Mouse (Mus musculus) kidney, embryonic 16.5 days (tissue): Measurements from ENCODE around the gene Nit2. TPM values are rescaled to one million over a fixed set of nuclear protein-coding genes. Genes with fewer than 3 reads are reported as not detected.

Experiments used
- ATAC-seq: fragments of 200-750 bp; cut with Nextera tagmentation; 2 replicates; pipeline ENCODE4 v1.8.0; 2017; ENCODE audit warnings: moderate TSS enrichment; ENCODE audit not compliant: low FRiP score, low TSS enrichment
- H3K27ac ChIP-seq: fragments of 300-500 bp; sonication (generic); 2 replicates; pipeline ENCODE4 v1.5.1; 2014; ENCODE audit warnings: low read length
- H3K27me3 ChIP-seq: fragments of 300-500 bp; sonication (generic); 2 replicates; pipeline ENCODE4 v1.6.1; 2014; ENCODE audit warnings: low read length, control low read depth, mixed read lengths; ENCODE audit not compliant: insufficient read depth
- H3K36me3 ChIP-seq: fragments of 300-500 bp; sonication (generic); 2 replicates; pipeline ENCODE4 v1.6.1; 2014; ENCODE audit warnings: low read length, control low read depth, mixed read lengths; ENCODE audit not compliant: insufficient read depth
- H3K4me1 ChIP-seq: fragments of 300-500 bp; sonication (generic); 2 replicates; pipeline ENCODE4 v1.6.1; 2014; ENCODE audit warnings: low read length, control low read depth, mixed read lengths; ENCODE audit not compliant: insufficient read depth
- H3K4me2 ChIP-seq: fragments of 300-500 bp; sonication (generic); replicated peaks from 2 replicates; pipeline ENCODE4 v1.6.1; 2014; ENCODE audit warnings: low read depth, low read length
- H3K4me3 ChIP-seq: fragments of 300-500 bp; sonication (generic); 2 replicates; pipeline ENCODE4 v1.5.1; 2014; ENCODE audit warnings: mild to moderate bottlenecking, low read length
- H3K9ac ChIP-seq: fragments of 300-500 bp; sonication (generic); replicated peaks from 2 replicates; pipeline ENCODE4 v1.6.1; 2014; ENCODE audit warnings: low read length
- H3K9me3 ChIP-seq: fragments of 300-500 bp; sonication (generic); 2 replicates; pipeline ENCODE4 v1.6.1; 2016; ENCODE audit warnings: low read length, control low read depth
- WGBS: fragments of 180-500 bp; shearing (Covaris S2); extraction: QIAGEN DNeasy Blood & Tissue Kit; methylation state at CpG from one replicate; pipeline ENCODE4 v1.1.7; 2014; 5-methylcytosine and 5-hydroxymethylcytosine counted together
- polyA plus RNA-seq: library from polyadenylated mRNA; unstranded; fragments of >200 nt; fragmentation: Nextera tagmentation; extraction: Ambion mirVana; gene quantifications from 2 replicates; pipeline ENCODE4 v1.2.1, GENCODE M21; 2015

Nit2 gene
- polyA plus RNA-seq, 1 experiment from 2014 or later: 115 TPM

DNA sequence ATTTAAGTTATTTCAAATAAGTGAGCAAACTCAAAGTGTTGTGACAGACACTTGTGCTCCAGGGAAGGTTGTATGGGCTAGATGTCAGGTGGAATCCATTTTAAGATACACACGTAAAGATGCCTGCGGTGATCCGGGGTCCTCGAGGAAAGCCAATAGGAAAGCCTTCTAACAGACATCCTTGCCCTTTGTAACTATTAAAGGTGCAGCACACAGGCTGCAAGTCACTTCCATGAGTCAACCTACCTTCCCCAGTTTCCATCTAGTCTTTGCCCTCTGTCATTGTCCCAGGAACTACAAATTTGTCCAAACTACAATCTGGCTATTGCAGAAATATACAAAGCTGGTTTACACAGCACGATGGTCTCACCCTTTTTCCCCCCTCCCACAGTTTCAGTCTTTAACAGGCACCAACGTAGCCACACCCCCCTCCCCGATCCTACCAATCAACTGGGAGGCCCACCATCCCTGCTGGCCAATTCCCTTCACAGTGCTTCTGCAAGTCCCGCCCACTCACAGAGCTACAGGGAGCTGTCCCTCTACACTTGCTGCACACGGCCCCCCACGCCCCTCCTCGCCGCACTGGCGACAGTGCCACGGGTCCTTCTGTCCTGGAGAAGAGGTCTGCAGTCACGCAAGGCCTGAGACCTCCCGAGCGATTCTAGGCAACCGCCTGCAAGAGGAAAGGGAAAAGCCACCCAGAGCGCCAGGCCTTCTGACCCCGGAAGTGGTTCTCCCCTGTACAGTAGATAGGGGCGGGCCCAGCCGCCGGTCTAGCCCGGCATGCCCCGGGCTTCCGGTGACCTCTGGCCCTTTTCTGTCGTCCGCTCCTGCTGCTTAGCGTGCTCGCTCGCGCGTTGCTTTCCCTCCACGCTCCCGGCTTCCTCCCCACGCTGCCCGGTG lies 46.0 kb downstream of the Nit2 start, which contains the start of gene Tomm70a:
Tomm70a (plus strand) TSS at position 791 of the 903 bp plus-strand sequence.
- Histone ChIP-seq H3K9ac (peak within 1 kb of the TSS; percentile 92), H3K27ac (peak within 1 kb of the TSS; percentile 97), H3K4me3 (peak within 1 kb of the TSS; percentile 89), H3K4me1 (peaks cover 18% of the 10 kb centered on the region), H3K36me3 (no peaks in the 10 kb centered on the region), H3K9me3 (no peaks in the 10 kb centered on the region), H3K4me2 (peak within 1 kb of the TSS; percentile 76), H3K27me3 (peaks cover 6% of the 10 kb centered on the region; the same call in 1 of the 2 replicates)
- WGBS: under 1% methylated on average over 37 of the region's 37 CpGs
- peak; percentile 99 for ATAC-seq

DNA sequence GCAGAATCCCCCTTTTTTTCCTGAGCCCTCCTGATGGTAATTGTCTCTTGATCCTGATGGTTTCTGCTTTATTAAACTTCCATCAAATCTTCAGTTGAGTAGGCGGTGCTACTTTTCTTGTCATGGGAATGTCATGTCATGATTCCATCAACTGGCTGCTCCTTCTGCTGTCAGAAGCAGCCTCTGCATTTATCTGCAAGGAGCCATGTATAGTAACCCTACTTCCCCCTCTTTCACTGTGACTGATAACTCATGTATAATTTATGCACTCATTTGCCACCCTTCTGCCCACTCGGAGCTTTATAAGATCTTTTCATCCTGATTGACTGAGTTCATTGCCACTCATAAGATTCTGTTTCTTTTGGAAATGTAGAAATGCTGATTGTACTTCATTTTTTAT lies 49.6 kb downstream of the Nit2 start:
- Histone ChIP-seq H3K9ac (no peak overlapping the region), H3K36me3 (no peaks in the 10 kb centered on the region), H3K4me1 (peaks cover under 1% of the 10 kb centered on the region), H3K4me2 (no peak overlapping the region), H3K27ac (no peak overlapping the region), H3K4me3 (no peak overlapping the region), H3K9me3 (no peaks in the 10 kb centered on the region), H3K27me3 (peaks cover 6% of the 10 kb centered on the region; the same call in 1 of the 2 replicates)
- ATAC-seq: no peak
- 85% methylated on average over 2 of the region's 2 CpGs for WGBS

DNA sequence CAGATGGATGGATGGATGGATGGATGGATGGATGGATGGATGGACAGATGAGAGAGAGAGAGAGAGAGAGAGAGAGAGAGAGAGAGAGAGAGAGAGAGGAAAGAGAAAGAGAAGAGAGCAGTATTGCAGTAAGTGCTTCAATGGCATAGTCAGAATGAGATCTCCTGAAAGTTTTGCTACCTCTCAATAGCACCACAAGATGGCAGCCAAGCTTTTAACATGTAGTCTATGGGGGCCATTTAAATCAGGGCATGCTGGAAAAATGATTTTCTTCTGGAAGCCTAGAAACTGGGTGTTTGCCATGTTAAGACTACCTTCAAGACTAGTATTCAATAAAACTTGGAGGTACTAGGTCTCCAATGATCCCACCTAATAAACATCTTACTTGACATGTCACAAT lies 51.1 kb downstream of the Nit2 start:
- no peak for ATAC-seq
- H3K27me3 ChIP-seq: peaks cover 6% of the 10 kb centered on the region; the same call in 1 of the 2 replicates
- no peak overlapping the region for H3K4me3 ChIP-seq
- H3K27ac ChIP-seq: no peak overlapping the region
- H3K4me1 ChIP-seq: no peaks in the 10 kb centered on the region
- no peak overlapping the region for H3K9ac ChIP-seq
- no peaks in the 10 kb centered on the region for H3K9me3 ChIP-seq
- no peak overlapping the region for H3K4me2 ChIP-seq
- no peaks in the 10 kb centered on the region for H3K36me3 ChIP-seq

Other genes with a start within 250 kb of the Nit2 start
- not detected in 2 replicates for gene Lnp1, start 239.3 kb downstream of the Nit2 start, polyA plus RNA-seq
- gene Tmem45a2, start 96.0 kb downstream of the Nit2 start, polyA plus RNA-seq: 0.09 and 0.13 TPM in 2 replicates
- gene Tomm70a, start 45.6 kb downstream of the Nit2 start, polyA plus RNA-seq: 39.2 and 44.4 TPM in 2 replicates
- 25.4 and 26.9 TPM in 2 replicates for gene Tbc1d23, start 64.2 kb upstream of the Nit2 start, polyA plus RNA-seq
- 0.13 TPM in 1 of 2 replicates, not detected in the other for gene Tmem30c, start 125.5 kb upstream of the Nit2 start, polyA plus RNA-seq
- gene Filip1l, start 185.8 kb upstream of the Nit2 start, polyA plus RNA-seq: 27.7 and 28.1 TPM in 2 replicates